Mouse (Mus musculus): ENCODE results near the gene Shc3. TPM values are rescaled to one million over a fixed set of nuclear protein-coding genes. Genes with fewer than 3 reads are reported as not detected.

The Shc3 gene
- polyA plus RNA-seq, 1 experiment from 2014 or later, result 0.43 TPM

GRCm38 (mm10) chr13:51404566-51404965 lies 164.7 kb downstream of the Shc3 start:
- no peak overlapping the region for H3K4me3 ChIP-seq (ENCODE audit: low read depth, low read length)
- WGBS, result 77% methylated on average over 4 of the region's 4 CpGs
- no peak overlapping the region for H3K4me2 ChIP-seq (ENCODE audit: low read length)
- H3K36me3 ChIP-seq (ENCODE audit: control insufficient read depth, insufficient read depth, low read length), result no peaks in the 10 kb centered on the region
- no peak for DNase-seq (ENCODE audit: low spot score)
- H3K9ac ChIP-seq (ENCODE audit: low read length), result no peak overlapping the region
- H3K27ac ChIP-seq (ENCODE audit: low read depth), result no peak overlapping the region
- H3K4me1 ChIP-seq (replicated peaks; ENCODE audit: control insufficient read depth, insufficient read depth, low read length), result peaks cover 16% of the 10 kb centered on the region; the same call in 1 of the 2 replicates
- no peaks in the 10 kb centered on the region for H3K9me3 ChIP-seq (ENCODE audit: control insufficient read depth, low read length)
- no peak for ATAC-seq (replicated peaks; ENCODE audit: low FRiP score, low TSS enrichment, low read depth)
- H3K27me3 ChIP-seq (replicated peaks; ENCODE audit: control insufficient read depth, insufficient read depth, low read length), result no peaks in the 10 kb centered on the region

GRCm38 (mm10) chr13:51400736-51401501 lies 168.3 kb downstream of the Shc3 start:
- Histone ChIP-seq H3K4me3 (ENCODE audit: low read depth, low read length) (peak overlapping the region; percentile 31), H3K27ac (ENCODE audit: low read depth) (no peak overlapping the region), H3K4me2 (ENCODE audit: low read length) (peak overlapping the region; percentile 74), H3K36me3 (ENCODE audit: control insufficient read depth, insufficient read depth, low read length) (no peaks in the 10 kb centered on the region), H3K27me3 (replicated peaks; ENCODE audit: control insufficient read depth, insufficient read depth, low read length) (no peaks in the 10 kb centered on the region), H3K9me3 (ENCODE audit: control insufficient read depth, low read length) (no peaks in the 10 kb centered on the region), H3K9ac (ENCODE audit: low read length) (peak overlapping the region; percentile 22; the same call in 1 of the 2 replicates), H3K4me1 (replicated peaks; ENCODE audit: control insufficient read depth, insufficient read depth, low read length) (peaks cover 10% of the 10 kb centered on the region; the same call in 1 of the 2 replicates)
- ATAC-seq (replicated peaks; ENCODE audit: low FRiP score, low TSS enrichment, low read depth), result peak; percentile 7; the same call in 1 of the 2 replicates
- 7% methylated on average over 20 of the region's 20 CpGs for WGBS
- no peak for DNase-seq (ENCODE audit: low spot score)

GRCm38 (mm10) chr13:51400186-51400719 lies 169.0 kb downstream of the Shc3 start:
- Histone ChIP-seq H3K27ac (ENCODE audit: low read depth) (no peak overlapping the region), H3K4me3 (ENCODE audit: low read depth, low read length) (peak overlapping the region; percentile 31), H3K4me1 (replicated peaks; ENCODE audit: control insufficient read depth, insufficient read depth, low read length) (peaks cover 10% of the 10 kb centered on the region; the same call in 1 of the 2 replicates), H3K27me3 (replicated peaks; ENCODE audit: control insufficient read depth, insufficient read depth, low read length) (no peaks in the 10 kb centered on the region), H3K4me2 (ENCODE audit: low read length) (peak overlapping the region; percentile 74), H3K9ac (ENCODE audit: low read length) (peak overlapping the region; percentile 22; the same call in 1 of the 2 replicates), H3K9me3 (ENCODE audit: control insufficient read depth, low read length) (no peaks in the 10 kb centered on the region; the same call in 1 of the 2 replicates), H3K36me3 (ENCODE audit: control insufficient read depth, insufficient read depth, low read length) (no peaks in the 10 kb centered on the region)
- WGBS, result 19% methylated on average over 14 of the region's 14 CpGs
- ATAC-seq (replicated peaks; ENCODE audit: low FRiP score, low TSS enrichment, low read depth), result peak; percentile 47; the same call in 1 of the 2 replicates
- no peak for DNase-seq (ENCODE audit: low spot score)

- no peak overlapping the region for H3K4me3 ChIP-seq (ENCODE audit: low read depth, low read length)
Measured at GRCm38 (mm10) chr13:51399562-51399961, 169.7 kb downstream of the Shc3 start.

GRCm38 (mm10) chr13:51397861-51398260 lies 171.4 kb downstream of the Shc3 start:
- peaks cover 4% of the 10 kb centered on the region; the same call in 1 of the 2 replicates for H3K9me3 ChIP-seq (ENCODE audit: control insufficient read depth, low read length)
- no peak for DNase-seq (ENCODE audit: low spot score)
- H3K27me3 ChIP-seq (replicated peaks; ENCODE audit: control insufficient read depth, insufficient read depth, low read length), result no peaks in the 10 kb centered on the region
- H3K27ac ChIP-seq (ENCODE audit: low read depth), result no peak overlapping the region
- no peak overlapping the region for H3K9ac ChIP-seq (ENCODE audit: low read length)
- no peak overlapping the region for H3K4me3 ChIP-seq (ENCODE audit: low read depth, low read length)
- no peak overlapping the region for H3K4me2 ChIP-seq (ENCODE audit: low read length)
- 80% methylated on average over 6 of the region's 6 CpGs for WGBS
- no peak for ATAC-seq (replicated peaks; ENCODE audit: low FRiP score, low TSS enrichment, low read depth)
- peaks cover 10% of the 10 kb centered on the region; the same call in 1 of the 2 replicates for H3K4me1 ChIP-seq (replicated peaks; ENCODE audit: control insufficient read depth, insufficient read depth, low read length)
- no peaks in the 10 kb centered on the region for H3K36me3 ChIP-seq (ENCODE audit: control insufficient read depth, insufficient read depth, low read length)

More at GRCm38 (mm10) chr13:51399562-51399961, 169.7 kb downstream of the Shc3 start:
- DNase-seq (ENCODE audit: low spot score) (no peak), ATAC-seq (replicated peaks; ENCODE audit: low FRiP score, low TSS enrichment, low read depth) (no peak)
- peaks cover 4% of the 10 kb centered on the region; the same call in 1 of the 2 replicates for H3K9me3 ChIP-seq (ENCODE audit: control insufficient read depth, low read length)
- H3K4me2 ChIP-seq (ENCODE audit: low read length), result no peak overlapping the region
- peaks cover 10% of the 10 kb centered on the region; the same call in 1 of the 2 replicates for H3K4me1 ChIP-seq (replicated peaks; ENCODE audit: control insufficient read depth, insufficient read depth, low read length)
- H3K27ac ChIP-seq (ENCODE audit: low read depth), result no peak overlapping the region
- no peak overlapping the region for H3K9ac ChIP-seq (ENCODE audit: low read length)
- no peaks in the 10 kb centered on the region for H3K36me3 ChIP-seq (ENCODE audit: control insufficient read depth, insufficient read depth, low read length)
- WGBS, result 85% methylated on average over 3 of the region's 3 CpGs
- H3K27me3 ChIP-seq (replicated peaks; ENCODE audit: control insufficient read depth, insufficient read depth, low read length), result no peaks in the 10 kb centered on the region

GRCm38 (mm10) chr13:51392256-51392655 lies 177.0 kb downstream of the Shc3 start:
- no peaks in the 10 kb centered on the region for H3K36me3 ChIP-seq (ENCODE audit: control insufficient read depth, insufficient read depth, low read length)
- H3K9ac ChIP-seq (ENCODE audit: low read length), result no peak overlapping the region
- peaks cover 4% of the 10 kb centered on the region; the same call in 1 of the 2 replicates for H3K9me3 ChIP-seq (ENCODE audit: control insufficient read depth, low read length)
- no peak overlapping the region for H3K4me3 ChIP-seq (ENCODE audit: low read depth, low read length)
- H3K27me3 ChIP-seq (replicated peaks; ENCODE audit: control insufficient read depth, insufficient read depth, low read length), result no peaks in the 10 kb centered on the region
- 80% methylated on average over 1 of the region's 1 CpGs for WGBS
- ATAC-seq (replicated peaks; ENCODE audit: low FRiP score, low TSS enrichment, low read depth), result no peak
- no peak for DNase-seq (ENCODE audit: low spot score)
- 0 out of 2 replicates have a peak, but pooled peaks cover 4% of the 10 kb centered on the region for H3K4me1 ChIP-seq (replicated peaks; ENCODE audit: control insufficient read depth, insufficient read depth, low read length)
- H3K4me2 ChIP-seq (ENCODE audit: low read length), result no peak overlapping the region
- H3K27ac ChIP-seq (ENCODE audit: low read depth), result no peak overlapping the region

GRCm38 (mm10) chr13:51391359-51391916 lies 177.8 kb downstream of the Shc3 start:
- Histone ChIP-seq H3K36me3 (ENCODE audit: control insufficient read depth, insufficient read depth, low read length) (no peaks in the 10 kb centered on the region), H3K4me1 (replicated peaks; ENCODE audit: control insufficient read depth, insufficient read depth, low read length) (0 out of 2 replicates have a peak, but pooled peaks cover 4% of the 10 kb centered on the region), H3K4me3 (ENCODE audit: low read depth, low read length) (no peak overlapping the region), H3K4me2 (ENCODE audit: low read length) (no peak overlapping the region), H3K27ac (ENCODE audit: low read depth) (no peak overlapping the region), H3K27me3 (replicated peaks; ENCODE audit: control insufficient read depth, insufficient read depth, low read length) (no peaks in the 10 kb centered on the region), H3K9ac (ENCODE audit: low read length) (no peak overlapping the region), H3K9me3 (ENCODE audit: control insufficient read depth, low read length) (peaks cover 4% of the 10 kb centered on the region; the same call in 1 of the 2 replicates)
- ATAC-seq (replicated peaks; ENCODE audit: low FRiP score, low TSS enrichment, low read depth) (no peak), DNase-seq (ENCODE audit: low spot score) (no peak)
- 83% methylated on average over 6 of the region's 6 CpGs for WGBS

- no peak for ATAC-seq (replicated peaks; ENCODE audit: low FRiP score, low TSS enrichment, low read depth)
- no peaks in the 10 kb centered on the region for H3K27me3 ChIP-seq (replicated peaks; ENCODE audit: control insufficient read depth, insufficient read depth, low read length)
- 0 out of 2 replicates have a peak, but pooled peaks cover 4% of the 10 kb centered on the region for H3K4me1 ChIP-seq (replicated peaks; ENCODE audit: control insufficient read depth, insufficient read depth, low read length)
- H3K36me3 ChIP-seq (ENCODE audit: control insufficient read depth, insufficient read depth, low read length), result no peaks in the 10 kb centered on the region
- no peak overlapping the region for H3K27ac ChIP-seq (ENCODE audit: low read depth)
- H3K4me2 ChIP-seq (ENCODE audit: low read length), result no peak overlapping the region
- H3K9ac ChIP-seq (ENCODE audit: low read length), result no peak overlapping the region
- 54% methylated on average over 4 of the region's 4 CpGs for WGBS
- no peak overlapping the region for H3K4me3 ChIP-seq (ENCODE audit: low read depth, low read length)
- no peak for DNase-seq (ENCODE audit: low spot score)
- H3K9me3 ChIP-seq (ENCODE audit: control insufficient read depth, low read length), result peaks cover 4% of the 10 kb centered on the region; the same call in 1 of the 2 replicates
Measured at GRCm38 (mm10) chr13:51390398-51390797, 178.8 kb downstream of the Shc3 start.
